Mouse (Mus musculus) C2C12 (cell line): Measurements from ENCODE around the gene Bcl3. TPM values are rescaled to one million over a fixed set of nuclear protein-coding genes. Genes with fewer than 3 reads are reported as not detected.

Experiments
- H3K27me3 ChIP-seq: one replicate; pipeline ENCODE4 v1.6.1; 2011; ENCODE audit not compliant: control insufficient read depth, insufficient read depth, insufficient read length
- H3K36me3 ChIP-seq: one replicate; pipeline ENCODE4 v1.6.1; 2011; ENCODE audit not compliant: control insufficient read depth, insufficient read depth
- H3K4me3 ChIP-seq: one replicate; pipeline ENCODE4 v1.5.1; 2011; ENCODE audit warnings: mild to moderate bottlenecking, control low read depth; ENCODE audit not compliant: poor library complexity, insufficient read depth, severe bottlenecking
- H3K79me2 ChIP-seq: one replicate; pipeline ENCODE4 v1.6.1; 2011; ENCODE audit not compliant: control insufficient read depth, insufficient read depth
- H3K79me3 ChIP-seq: one replicate; pipeline ENCODE4 v1.6.1; 2011; ENCODE audit warnings: low read depth, control low read depth
- H3ac ChIP-seq: one replicate; pipeline ENCODE3; 2011; ENCODE audit warnings: low read depth; ENCODE audit not compliant: control insufficient read depth, insufficient read length
- CEBPB ChIP-seq: IDR thresholded peaks from one replicate; pipeline ENCODE4 v1.6.1; 2011; ENCODE audit warnings: low read depth, mild to moderate bottlenecking, control low read depth, moderate library complexity
- CTCF ChIP-seq: IDR thresholded peaks from one replicate; pipeline ENCODE4 v1.5.1; 2011; ENCODE audit not compliant: control insufficient read depth, insufficient read depth, insufficient read length
- FOSL1 ChIP-seq: IDR thresholded peaks from one replicate; pipeline ENCODE4 v1.8.0; 2011; ENCODE audit warnings: mild to moderate bottlenecking, low read length; ENCODE audit not compliant: poor library complexity, insufficient read depth, severe bottlenecking
- MAX ChIP-seq: IDR thresholded peaks from one replicate; pipeline ENCODE4 v1.6.1; 2011; ENCODE audit warnings: mild to moderate bottlenecking, control low read depth
- MYOD1 ChIP-seq: IDR thresholded peaks from one replicate; pipeline ENCODE4 v1.6.1; 2011; ENCODE audit warnings: low read depth; ENCODE audit not compliant: control insufficient read depth, insufficient read length
- MYOG ChIP-seq: IDR thresholded peaks from one replicate; pipeline ENCODE4 v1.6.1; 2011; ENCODE audit not compliant: control insufficient read depth, insufficient read length; ENCODE audit errors: extremely low read depth
- USF1 ChIP-seq: IDR thresholded peaks from one replicate; pipeline ENCODE4 v1.6.1; 2011; ENCODE audit warnings: low read depth, mild to moderate bottlenecking, control low read depth, moderate library complexity
- polyA plus RNA-seq: library from polyadenylated mRNA; unstranded; fragments of >200 nt; fragmentation: generic; extraction: Trizol; gene quantifications from one replicate; pipeline ENCODE4 v1.2.1, GENCODE M21; 2012; ENCODE audit warnings: missing spikeins

The Bcl3 gene
- polyA plus RNA-seq, 1 experiment = 7.8 TPM

GRCm38 (mm10) chr7:19841686-19842413 is 19.3 kb upstream of the Bcl3 start:
- Histone ChIP-seq H3K36me3 (no peaks in the 10 kb centered on the region), H3K27me3 (no peaks in the 10 kb centered on the region), H3K79me3 (no peaks in the 10 kb centered on the region), H3ac (no peak overlapping the region), H3K79me2 (no peaks in the 10 kb centered on the region), H3K4me3 (no peak overlapping the region)
- TF ChIP-seq USF1 (no peak), CEBPB (no peak)

DNA sequence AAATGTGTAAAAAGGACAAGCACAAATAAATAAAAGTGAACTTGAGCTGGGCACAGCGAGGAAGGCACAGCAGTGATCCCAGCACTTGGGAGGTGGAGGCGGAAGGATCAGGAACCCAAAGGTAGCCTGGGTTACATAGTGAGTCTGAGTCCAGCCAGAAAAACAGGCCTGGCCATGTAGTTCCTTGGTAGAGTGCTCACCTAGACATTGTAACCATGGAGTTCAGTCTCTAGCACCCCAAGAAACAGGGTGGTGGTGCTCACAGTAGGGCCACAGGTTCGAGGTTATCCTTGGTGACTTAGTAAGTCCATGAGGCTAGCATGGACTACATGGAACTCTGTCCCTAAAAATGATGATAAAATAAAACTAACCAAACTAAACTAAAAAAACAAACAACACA is 18.4 kb upstream of the Bcl3 start:
- H3K36me3 ChIP-seq = no peaks in the 10 kb centered on the region
- no peaks in the 10 kb centered on the region for H3K79me3 ChIP-seq
- H3ac ChIP-seq = no peak overlapping the region
- TF ChIP-seq MYOD1 = no peak
- no peak for TF ChIP-seq MAX
- no peak for TF ChIP-seq CTCF
- no peak for TF ChIP-seq FOSL1
- TF ChIP-seq MYOG = no peak
- no peak for TF ChIP-seq USF1
- no peak for TF ChIP-seq CEBPB
- H3K4me3 ChIP-seq = no peak overlapping the region
- no peaks in the 10 kb centered on the region for H3K79me2 ChIP-seq
- no peaks in the 10 kb centered on the region for H3K27me3 ChIP-seq

GRCm38 (mm10) chr7:19840371-19840770 is 17.8 kb upstream of the Bcl3 start:
- Histone ChIP-seq H3K79me3 (no peaks in the 10 kb centered on the region), H3K36me3 (no peaks in the 10 kb centered on the region), H3ac (no peak overlapping the region), H3K27me3 (no peaks in the 10 kb centered on the region), H3K79me2 (no peaks in the 10 kb centered on the region), H3K4me3 (no peak overlapping the region)
- TF ChIP-seq MYOD1 (no peak), MYOG (no peak), USF1 (no peak), CEBPB (no peak), CTCF (no peak), MAX (no peak), FOSL1 (no peak)

DNA sequence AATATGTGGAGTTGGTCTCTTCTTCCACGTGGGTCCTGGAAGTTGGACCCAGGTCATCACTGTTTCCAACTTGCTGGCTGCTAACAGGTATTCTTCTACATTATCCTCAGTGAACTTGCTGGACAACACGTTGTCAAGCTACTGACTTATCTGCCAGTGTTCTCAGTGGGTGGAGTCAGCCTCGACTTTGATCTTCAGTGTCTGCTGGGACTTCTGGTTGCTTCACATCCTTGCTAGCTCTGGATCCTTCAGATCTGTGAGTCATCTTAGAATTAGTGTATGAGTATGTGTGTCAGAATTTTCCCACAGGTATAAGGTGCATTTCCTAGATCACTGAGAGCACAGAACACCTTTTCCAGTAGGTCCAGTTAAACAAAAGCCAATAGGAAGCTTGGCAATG is 14.3 kb upstream of the Bcl3 start:
- TF ChIP-seq USF1 (no peak), FOSL1 (no peak), MAX (no peak), MYOD1 (no peak), CTCF (no peak), CEBPB (no peak), MYOG (no peak)
- H3K4me3 ChIP-seq = no peak overlapping the region

GRCm38 (mm10) chr7:19834055-19834454 is 11.5 kb upstream of the Bcl3 start:
- Histone ChIP-seq H3K79me2 (no peaks in the 10 kb centered on the region), H3K36me3 (no peaks in the 10 kb centered on the region), H3K4me3 (no peak overlapping the region), H3K27me3 (no peaks in the 10 kb centered on the region), H3ac (no peak overlapping the region), H3K79me3 (no peaks in the 10 kb centered on the region)
- TF ChIP-seq MAX = no peak
- no peak for TF ChIP-seq MYOG
- no peak for TF ChIP-seq MYOD1
- no peak for TF ChIP-seq USF1
- no peak for TF ChIP-seq FOSL1
- no peak for TF ChIP-seq CEBPB
- no peak for TF ChIP-seq CTCF

More for the DNA sequence above, 14.3 kb upstream of the Bcl3 start:
- Histone ChIP-seq H3K36me3 (no peaks in the 10 kb centered on the region), H3ac (no peak overlapping the region), H3K79me2 (no peaks in the 10 kb centered on the region), H3K79me3 (no peaks in the 10 kb centered on the region), H3K27me3 (no peaks in the 10 kb centered on the region)

GRCm38 (mm10) chr7:19831837-19832236 is 9.3 kb upstream of the Bcl3 start:
- no peak for TF ChIP-seq FOSL1
- peak; percentile 26 for TF ChIP-seq USF1
- H3K79me3 ChIP-seq = no peaks in the 10 kb centered on the region
- H3ac ChIP-seq = no peak overlapping the region
- no peak overlapping the region for H3K4me3 ChIP-seq
- no peaks in the 10 kb centered on the region for H3K36me3 ChIP-seq
- H3K27me3 ChIP-seq = no peaks in the 10 kb centered on the region
- H3K79me2 ChIP-seq = no peaks in the 10 kb centered on the region
